Mouse (Mus musculus): Measurements from ENCODE around the gene Aoc3.
"Not testable (repeated sequence)": the region's sequence is repeated elsewhere in the genome, so short reads cannot be mapped to it uniquely, and the experiment has no call there.

Gene Aoc3

DNA sequence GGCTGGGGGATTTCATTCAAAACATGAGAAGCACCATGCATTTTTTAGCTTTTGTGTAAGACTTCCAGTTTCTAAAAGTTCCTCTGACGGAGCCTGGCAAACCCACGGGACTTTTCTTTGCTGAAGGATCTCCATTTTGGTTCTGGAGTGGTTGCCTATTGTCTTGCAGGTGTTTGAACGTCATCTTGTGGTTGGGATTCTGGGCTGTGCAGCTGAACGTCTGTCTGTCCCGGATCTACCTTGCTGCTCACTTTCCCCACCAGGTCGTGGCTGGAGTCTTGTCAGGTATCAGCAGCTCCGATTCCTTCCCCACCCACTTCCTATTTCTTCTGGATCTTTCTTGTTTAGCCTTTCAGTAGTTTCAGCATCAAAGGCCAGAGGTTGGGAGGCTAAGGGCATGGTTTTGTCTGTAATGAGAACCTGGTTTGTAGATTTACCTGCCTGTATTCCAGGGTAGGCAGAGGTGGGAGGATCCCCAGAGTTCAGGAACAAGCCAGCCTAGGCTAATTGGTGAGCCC is 44.1 kb downstream of the Aoc3 start:
- DNase-seq (ENCODE audit: low spot score) = no peak

DNA sequence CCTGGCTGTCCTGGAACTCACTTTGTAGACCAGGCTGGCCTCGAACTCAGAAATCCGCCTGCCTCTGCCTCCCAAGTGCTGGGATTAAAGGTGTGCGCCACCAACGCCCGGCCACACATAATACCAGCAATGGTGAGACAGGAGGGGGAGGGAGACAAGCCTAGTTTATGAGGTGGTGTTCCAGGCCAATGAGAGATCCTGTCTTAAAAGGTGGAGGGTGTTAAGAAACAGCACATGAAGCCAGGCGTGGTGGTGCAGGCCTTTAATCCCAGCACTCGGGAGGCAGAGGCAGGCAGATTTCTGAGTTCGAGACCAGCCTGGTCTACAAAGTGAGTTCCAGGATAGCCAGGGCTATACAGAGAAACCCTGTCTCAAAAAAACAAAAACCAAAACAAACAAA is 47.8 kb downstream of the Aoc3 start:
- not testable (repeated sequence) for DNase-seq (ENCODE audit: low spot score)

DNA sequence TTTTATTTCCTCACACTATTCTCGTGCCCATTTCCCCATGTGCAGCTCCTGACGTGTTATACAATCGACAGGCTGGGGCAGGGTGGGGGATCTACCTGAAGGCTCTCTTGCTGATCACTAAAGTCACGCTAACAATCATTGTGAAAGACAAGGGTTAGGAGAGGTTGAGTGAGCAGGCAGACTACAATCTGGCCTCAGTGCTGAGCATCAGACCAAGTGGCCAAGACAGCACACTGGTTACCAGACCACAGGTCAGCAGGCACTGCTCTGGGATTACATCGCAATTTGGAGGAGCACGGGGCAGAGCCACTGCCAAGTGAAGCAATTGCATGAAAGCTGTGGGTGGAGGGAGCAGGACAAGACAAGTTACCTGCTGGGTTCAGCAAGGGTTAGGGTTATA is 48.5 kb downstream of the Aoc3 start:
- DNase-seq (ENCODE audit: low spot score) = no peak

DNA sequence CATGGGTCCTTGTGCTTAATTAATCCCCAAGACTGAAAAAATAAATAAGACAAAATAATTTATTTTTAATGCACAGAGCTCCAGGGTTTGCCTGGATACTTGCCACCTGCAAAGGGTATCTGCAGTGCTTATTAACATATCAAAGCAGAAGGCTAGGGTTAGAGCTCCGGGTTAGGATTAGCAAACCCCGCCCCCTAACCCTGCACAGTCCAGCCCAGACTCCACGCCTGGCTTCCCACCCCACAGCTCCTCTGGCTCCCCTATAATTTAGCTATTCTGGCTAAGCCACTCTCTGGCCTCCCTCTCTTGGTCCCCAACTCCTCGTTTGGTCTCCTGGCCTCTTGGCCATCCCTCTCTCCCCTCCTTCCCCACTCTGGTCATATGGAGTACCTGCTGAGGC is 51.4 kb downstream of the Aoc3 start:
- DNase-seq (ENCODE audit: low spot score) = no peak
